Mouse (Mus musculus) testis, adult 2 months (tissue): ENCODE data around the gene Sox4.

Experiments used
- CTCF ChIP-seq: fragments of 200-500 bp; IDR thresholded peaks from 2 replicates; pipeline ENCODE4 v1.5.1; 2012; ENCODE audit warnings: low read depth, mild to moderate bottlenecking, inconsistent platforms, low read length, moderate library complexity; ENCODE audit not compliant: control insufficient read depth, insufficient read depth, insufficient replicate concordance
- POLR2A ChIP-seq: fragments of 200-500 bp; IDR thresholded peaks from 2 replicates; pipeline ENCODE4 v1.6.1; 2012; ENCODE audit warnings: low read depth, mild to moderate bottlenecking, inconsistent platforms, low read length, moderate library complexity; ENCODE audit not compliant: control insufficient read depth

- TF ChIP-seq CTCF, result no peak
- no peak for TF ChIP-seq POLR2A
Measured at GRCm38 (mm10) chr13:28946565-28947135, 6.9 kb downstream of the Sox4 start.
